Mouse (Mus musculus) spleen, embryonic (tissue): ENCODE results near the gene Shpk.

ENCODE experiments used
- CTCF ChIA-PET: fragments of 350-600 bp; sonication (Branson Sonifier 250); formaldehyde crosslinking; loops from one replicate; lab custom pipeline; 2022; lab: Charles Lee

The Shpk gene

DNA sequence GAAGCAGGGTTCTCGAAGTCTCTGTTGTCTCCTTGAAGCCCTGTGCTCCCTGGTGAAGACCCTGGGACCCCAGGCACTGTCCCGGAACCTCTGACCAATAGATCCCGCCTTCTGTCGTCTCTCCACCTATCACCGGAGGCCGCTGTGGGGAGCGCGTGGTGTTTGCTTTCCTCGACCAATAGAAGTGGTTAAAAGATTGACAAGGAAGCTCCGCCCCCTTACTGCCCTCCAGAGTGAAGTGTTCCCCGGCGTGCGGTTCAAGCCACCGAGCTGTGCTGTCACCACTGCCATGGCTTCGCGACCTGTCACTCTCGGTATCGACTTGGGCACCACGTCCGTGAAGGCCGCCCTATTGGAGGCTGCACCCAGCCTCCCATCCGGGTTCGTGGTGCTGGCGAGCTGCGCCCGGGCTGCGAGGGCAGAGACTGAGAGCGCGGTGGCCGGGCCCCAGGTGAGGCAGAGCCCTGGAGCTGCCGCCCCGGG, at the start of gene Shpk:
Gene Shpk, plus strand, starts transcription at position 231 of the 483 bp plus-strand sequence.
- CTCF ChIA-PET, result interaction anchor here (1.3 kb wide), 1 partner anchor 14 kb away, joined by 5 read pairs; no protein-coding TSS in a partner anchor

DNA sequence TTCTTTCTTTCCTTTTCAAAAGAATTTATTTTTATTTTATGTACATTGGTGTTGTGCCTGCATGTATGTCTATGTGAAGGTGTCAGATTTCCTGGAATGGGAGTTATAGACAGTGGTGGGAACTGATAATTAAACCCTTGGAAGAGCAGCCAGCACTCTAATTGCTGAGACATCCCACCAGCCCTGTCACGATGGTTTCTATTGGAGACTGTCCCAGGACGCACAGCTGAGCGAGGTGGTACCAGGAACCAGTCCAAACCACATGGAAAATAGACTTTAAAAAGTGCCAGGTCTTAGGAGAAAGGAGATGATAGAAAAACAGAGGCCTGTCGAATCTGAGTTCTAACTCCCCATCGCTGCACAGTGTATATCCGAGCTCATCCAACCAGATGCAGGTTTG, 44.2 kb upstream of the Shpk start:
- CTCF ChIA-PET, result no interaction called here

DNA sequence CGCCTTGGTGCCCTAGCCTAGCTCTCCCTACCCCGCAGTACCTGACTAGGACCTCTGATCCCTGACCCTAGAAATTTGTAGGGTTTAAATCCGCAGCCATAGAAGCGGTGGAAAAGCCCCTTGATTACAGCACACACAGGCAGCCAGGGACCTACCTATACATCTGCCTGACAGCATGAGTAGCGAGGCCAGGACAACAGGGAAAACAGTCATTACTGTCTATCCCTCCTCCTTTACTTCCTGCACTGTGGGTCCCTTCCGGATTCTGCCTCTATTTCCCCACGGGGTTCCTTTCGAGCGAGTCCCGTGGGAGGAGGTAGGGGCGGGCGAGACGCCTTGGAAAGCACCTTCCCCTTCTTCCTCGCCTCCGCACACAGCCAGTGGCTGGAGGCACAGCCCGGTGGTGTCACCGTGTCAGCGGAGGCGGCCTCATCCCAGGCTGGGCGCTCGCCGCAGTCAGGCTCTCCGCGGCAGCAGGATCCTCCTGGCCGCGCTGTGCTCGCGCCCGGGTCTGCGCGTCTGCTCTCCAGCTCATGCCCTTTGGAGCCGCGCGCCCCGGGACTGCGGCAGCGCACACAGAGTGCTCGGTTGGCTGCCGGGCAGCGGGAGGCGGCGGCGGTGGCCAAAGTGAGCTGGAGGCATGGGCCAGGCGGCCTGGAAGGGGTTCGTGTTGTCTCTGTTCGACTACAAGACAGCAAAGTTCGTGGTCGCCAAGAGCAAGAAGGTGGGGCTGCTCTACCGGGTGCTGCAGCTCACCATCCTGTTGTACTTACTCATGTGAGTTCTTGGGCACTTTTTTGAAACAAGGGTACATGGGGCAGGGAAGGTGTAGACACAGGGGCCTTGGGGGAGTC, 39.1 kb upstream of the Shpk start, which contains the start of gene P2rx5:
Gene P2rx5, plus strand, starts transcription at position 465 of the 854 bp plus-strand sequence.
- CTCF ChIA-PET, result interaction anchor here (0.7 kb wide), 1 partner anchor 60 kb away, joined by 5 read pairs; no protein-coding TSS in a partner anchor

DNA sequence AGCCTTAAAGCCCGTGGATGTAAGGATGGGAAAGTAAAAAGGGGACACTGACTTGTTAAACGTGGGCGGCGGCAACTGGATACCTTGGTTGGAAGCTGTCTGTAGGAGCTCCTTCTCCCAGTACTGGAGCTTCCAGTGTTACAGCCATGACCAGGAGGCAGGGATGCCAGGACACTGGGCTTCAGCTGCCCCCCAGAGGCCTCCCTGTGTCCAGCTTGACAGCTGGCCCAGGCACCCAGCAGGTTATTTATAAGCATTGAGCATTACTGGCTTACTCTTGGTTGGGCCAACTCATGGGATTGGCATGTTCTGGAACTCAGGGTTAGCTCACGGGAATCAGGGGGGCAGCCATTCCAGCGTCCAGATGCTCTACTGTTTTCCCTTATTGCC, 38.5 kb upstream of the Shpk start:
- CTCF ChIA-PET, result interaction anchor here (0.7 kb wide), 1 partner anchor 61 kb away, joined by 5 read pairs; no protein-coding TSS in a partner anchor

DNA sequence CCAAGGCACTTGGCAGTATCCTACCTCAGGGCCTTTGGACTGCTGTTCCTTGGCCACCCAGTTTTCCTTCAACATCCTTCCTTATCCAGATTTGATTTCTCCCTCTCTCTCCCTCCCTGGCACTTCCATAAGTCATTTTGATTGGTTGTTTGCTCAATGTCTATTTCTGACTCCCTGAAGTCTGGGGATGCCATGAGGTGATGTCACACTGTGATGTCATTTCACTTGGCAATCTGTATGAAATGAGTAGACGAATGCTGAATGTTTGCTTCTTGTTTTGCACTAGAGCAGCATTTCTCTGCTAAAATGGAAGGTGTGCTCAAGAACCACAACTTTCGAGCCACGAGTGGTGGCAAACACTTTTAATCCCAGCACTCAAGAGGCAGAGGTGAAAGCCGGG, 37.6 kb upstream of the Shpk start:
- CTCF ChIA-PET, result no interaction called here

DNA sequence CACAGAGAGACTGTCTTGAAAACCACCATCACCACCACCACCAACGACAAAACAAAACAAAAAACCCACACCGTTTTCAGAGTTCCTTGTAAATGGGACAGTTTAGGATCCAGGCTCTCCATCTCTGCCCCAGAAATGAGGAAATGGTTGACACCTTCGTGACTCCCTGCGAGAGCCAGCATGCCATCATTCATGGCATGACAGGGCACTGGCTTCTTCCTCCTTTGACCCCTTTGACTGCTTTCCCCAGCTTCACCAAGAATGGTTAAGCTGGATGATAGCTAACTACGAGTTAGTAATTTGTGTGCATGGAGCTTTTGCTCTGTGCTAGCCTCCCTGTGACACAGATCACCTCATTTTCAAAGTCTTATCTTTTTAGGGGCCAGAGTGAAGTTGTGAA, 37.0 kb upstream of the Shpk start:
- CTCF ChIA-PET, result no interaction called here

DNA sequence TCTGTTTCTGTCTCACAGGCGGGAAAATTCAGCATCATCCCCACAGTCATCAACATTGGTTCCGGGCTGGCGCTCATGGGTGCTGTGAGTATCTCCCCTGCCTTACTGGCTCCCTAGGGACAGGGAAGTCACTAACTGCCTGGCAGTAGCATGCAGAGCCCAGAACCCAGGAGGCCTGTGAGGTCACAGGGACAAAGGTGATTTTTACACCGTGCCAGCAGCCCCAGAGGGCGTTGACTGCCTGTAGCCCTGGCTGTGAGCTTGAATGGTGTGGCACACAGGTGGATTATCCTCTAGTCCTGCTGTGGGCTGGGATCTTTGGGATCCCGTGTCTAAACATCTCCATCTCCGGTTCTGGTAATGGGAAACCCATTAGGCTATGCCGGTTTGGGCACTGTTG, 31.2 kb upstream of the Shpk start:
- CTCF ChIA-PET, result no interaction called here

DNA sequence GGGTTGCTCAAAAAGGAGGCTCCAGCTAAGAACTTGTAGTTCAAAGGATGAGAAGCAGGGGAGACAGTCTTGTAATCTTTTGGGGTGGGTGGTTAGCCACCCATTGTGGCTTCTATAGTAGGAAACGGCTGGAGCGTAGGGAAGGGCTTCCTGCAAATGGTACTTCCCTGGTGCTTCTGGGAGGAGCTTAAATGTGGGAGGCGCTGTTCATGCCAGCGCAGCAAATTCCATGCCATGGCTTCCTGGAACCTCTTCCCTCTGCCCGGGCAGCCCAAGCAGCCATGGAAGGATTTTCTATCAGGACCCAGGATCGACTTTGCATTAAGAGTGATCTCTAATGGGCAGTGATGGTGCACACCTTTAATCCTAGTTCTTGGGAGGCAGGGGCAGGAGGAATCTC, 30.7 kb upstream of the Shpk start:
- CTCF ChIA-PET, result no interaction called here

DNA sequence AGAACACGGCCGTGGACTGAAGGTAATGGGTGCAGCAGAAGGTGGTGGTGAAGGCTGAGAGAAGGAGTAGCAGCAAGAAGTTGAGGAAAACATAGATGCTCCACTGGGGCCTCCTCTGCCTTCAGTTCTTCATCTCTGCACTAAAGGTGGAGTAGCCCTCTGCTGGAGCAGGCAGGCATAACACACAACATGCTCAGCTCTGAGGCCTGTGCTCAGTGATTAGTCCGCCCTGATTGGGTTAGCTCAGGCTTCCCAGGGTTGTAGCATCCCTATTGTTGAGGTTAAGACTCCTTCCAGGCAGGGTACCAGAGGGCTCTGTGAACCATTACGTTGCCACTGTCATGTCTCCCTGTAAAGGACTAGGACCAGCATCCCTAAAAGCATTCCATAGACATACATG, 30.0 kb upstream of the Shpk start:
- CTCF ChIA-PET, result no interaction called here

DNA sequence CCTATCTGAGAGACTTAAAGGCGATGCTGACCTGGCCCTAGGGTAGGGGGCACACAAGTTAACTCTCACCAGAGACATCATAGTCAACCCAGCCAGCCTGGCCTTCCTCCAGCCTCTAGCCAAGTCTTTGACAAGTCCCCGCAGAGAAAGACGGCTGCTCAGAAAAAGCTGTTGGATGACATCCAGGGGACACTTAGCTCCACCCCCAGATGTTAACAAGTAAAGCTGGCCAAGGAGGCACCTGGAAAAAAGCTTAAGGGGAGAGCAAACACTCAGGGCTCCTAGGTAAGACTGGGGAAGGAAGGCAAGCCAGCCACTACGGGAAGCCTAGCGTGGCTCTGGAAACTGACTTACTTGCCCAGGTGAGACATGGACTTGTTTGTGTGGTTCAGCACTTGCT, 27.1 kb upstream of the Shpk start:
- CTCF ChIA-PET, result no interaction called here

DNA sequence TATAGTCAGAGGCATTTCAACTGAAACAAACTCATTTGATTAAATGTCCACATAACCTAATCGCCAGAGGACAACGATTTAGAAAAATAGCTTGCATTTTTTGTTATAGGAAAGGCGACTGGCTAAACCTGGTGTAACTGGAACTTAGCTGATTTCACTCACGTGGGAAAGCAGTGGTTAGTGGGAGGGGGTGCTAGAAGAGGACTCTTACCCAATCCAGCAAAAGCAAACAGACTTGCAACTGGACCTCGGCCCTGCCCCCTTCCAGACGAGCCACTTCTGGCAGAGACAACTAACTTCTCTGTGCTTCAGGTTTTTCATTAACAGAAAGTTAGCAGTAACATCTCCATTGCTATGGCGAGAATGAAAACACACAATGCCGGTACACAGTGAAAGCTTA, 23.6 kb upstream of the Shpk start:
- CTCF ChIA-PET, result no interaction called here

DNA sequence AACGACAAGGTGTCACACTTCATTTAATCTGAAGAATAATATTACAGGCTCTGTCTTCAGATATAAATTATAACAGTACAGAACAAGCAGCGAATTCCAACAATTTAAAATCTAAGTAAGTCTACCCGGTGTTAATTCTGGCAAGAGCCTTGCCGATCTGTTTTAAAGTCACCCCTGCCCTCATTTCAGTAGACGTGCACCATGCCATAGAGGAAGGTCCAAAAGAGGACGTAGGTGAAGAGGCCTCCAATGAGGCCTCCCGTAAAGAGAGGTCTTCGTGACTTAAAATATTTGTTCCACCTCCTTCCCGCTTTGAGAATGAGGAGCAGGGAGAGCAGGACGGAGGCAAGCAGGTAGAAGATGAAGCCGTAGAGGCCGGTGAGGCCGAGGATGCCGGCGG, 23.1 kb upstream of the Shpk start:
- CTCF ChIA-PET, result no interaction called here

DNA sequence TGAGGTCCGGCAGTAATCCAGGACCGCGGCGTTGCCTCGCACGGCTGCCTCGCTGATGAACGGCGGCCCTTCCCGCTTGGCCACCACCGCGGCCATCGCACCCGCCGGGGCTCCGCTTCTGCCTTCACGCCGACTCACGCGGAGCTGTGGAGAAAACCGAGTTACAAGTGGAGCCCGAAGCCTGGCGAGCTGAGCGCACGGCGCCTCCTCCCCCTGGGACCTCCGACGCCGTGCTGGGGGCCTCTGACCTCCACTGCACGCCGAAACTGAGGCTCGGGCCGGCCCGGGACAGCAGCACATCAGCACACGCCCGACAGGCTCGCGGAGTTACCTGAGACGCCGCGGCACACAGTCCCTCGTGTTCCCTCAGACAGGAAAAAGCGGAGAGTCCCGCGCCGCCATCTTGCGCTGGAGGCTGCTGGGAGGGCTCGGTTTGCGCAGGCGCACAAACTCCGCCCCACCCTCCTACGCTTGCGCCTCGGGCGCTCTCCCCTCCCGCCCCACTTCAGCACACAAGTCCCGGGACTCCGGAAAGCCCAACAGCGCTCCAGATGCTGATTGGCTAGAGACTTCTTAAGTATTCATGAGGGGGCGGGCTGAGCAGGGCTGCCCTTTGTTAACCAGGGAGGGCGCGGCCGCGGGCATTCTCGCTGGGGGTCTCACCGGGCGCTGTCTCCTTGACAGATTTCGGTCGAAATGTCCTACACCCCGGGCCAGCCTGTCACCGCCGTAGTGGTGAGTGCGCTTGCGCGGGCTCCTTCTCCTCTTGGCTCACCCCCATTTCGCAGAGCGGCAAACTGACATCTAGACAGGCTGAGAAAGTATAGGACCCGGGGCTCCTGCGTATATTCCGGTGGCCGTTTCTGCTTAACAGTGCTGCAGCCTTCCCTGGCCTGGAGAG, 22.4 kb upstream of the Shpk start, which contains the start of the genes Emc6 and Tax1bp3:
Gene Emc6, minus strand, starts transcription at position 430 of the 901 bp plus-strand sequence.
Gene Tax1bp3, plus strand, starts transcription at position 476 of the 901 bp plus-strand sequence.
- CTCF ChIA-PET, result no interaction called here

DNA sequence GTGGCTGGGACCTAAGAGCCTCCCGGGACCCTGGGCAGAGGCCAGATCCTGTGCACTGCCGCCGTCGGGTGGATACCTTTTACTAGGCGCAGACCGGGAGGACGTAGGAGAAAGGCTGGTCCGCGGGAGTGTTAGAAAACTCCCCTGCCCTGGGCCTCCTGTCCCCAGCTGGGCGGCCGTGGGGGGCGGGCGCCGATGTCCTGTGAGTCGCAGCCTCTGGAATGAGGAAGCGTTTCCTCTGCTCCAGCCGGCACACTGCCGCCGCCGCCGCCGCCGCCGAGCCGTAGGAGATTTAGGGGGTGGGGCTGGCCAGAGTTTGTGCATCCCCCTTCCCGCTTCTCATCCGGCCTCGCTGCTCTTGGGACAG, 21.8 kb upstream of the Shpk start:
- CTCF ChIA-PET, result no interaction called here

DNA sequence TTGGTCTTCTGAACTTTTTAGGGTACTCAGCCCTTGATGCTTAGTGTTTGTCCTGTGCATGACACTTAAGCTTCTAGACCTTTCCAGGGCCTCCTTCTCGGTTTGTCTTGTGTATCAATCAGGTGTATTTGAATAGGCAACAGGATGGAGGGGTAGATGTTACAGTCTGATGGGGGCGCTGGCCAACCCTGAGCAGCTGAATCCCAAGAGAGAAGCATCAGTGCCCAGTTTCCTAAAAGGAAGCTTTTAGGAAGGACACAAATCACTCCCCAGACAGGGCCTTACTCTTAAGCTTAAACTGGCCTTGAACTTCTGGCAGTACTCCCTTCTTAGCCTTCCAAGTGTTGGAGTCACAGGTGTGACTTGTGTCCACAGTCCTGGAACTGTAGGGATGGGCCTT, 21.4 kb upstream of the Shpk start:
- CTCF ChIA-PET, result no interaction called here

DNA sequence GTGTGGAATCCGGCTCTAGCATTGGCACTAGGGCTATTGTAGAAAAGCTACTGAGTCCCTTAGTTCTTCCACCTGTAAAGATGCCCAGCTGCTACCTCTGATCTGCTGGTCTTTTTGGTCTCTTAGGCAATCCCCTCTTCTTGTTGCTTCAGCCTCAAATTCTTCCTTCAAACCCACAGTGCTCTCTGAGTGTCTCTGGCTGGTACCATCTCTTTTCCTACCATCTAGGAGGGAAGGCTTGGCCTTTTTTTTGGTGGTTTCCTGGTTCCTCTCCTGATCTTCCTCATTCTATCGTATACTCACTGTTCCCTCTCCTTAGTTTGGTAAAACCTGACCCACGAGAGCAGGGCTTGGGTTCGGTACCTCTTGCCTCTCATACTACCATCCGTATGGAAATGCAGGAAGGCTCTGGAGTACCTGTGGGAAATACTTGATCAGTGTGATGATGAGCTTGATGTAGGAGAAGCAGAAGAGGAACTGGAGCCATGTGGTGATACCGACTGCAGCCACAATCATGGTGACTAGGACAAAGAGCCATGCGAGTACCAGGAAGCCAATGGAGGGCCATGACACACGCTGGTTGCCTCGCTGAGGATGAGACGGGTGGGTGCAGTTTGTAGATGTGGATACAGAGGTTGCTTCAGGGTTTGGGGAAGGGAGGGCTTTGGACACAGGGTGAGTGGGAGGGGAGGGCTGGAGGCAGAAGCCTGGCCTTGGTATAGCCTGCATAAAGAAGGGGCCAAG, 13.2 kb upstream of the Shpk start:
- CTCF ChIA-PET, result interaction anchor here (1.9 kb wide), 1 partner anchor 13 kb away, joined by 5 read pairs; the partner anchor contains the start of genes Ctns and Shpk

DNA sequence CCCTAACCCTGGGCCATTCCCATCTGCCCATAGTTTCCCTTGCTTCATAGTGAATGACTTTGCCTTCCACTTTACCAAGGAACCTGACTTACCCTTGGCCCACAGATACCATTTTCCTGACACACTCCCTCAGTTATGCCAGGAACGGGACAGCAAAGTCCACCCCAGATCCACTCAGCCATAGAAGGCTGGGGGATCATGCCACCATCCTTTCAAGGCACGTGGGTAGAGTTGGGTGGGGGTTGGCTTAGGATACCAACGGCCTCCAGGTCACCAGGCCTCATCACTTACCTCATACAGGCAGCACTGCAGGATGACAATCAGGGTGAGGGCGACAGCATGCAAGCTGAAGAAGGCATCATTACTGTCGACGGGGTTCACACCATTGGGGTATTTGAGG, 12.0 kb upstream of the Shpk start:
- CTCF ChIA-PET, result no interaction called here

DNA sequence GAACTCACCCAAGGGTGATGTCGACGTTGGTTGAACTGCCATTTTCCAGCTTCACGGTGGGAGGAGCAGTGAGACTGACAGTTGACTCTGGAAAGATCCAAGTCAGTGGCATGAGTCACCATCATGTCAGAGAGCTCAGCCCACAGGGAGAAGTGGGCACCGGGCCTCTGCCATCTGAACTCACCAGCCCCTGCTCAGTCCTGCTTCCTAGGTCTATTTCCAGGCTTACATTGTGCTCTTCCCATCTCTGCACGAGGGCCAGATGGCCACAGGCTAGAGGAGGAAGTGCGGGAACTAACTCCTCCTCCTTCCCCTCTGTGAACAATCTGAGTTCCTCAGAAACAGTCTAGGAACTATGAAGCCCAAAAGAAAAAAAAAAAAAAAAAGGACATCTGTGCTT, 6.2 kb upstream of the Shpk start:
- CTCF ChIA-PET, result no interaction called here

DNA sequence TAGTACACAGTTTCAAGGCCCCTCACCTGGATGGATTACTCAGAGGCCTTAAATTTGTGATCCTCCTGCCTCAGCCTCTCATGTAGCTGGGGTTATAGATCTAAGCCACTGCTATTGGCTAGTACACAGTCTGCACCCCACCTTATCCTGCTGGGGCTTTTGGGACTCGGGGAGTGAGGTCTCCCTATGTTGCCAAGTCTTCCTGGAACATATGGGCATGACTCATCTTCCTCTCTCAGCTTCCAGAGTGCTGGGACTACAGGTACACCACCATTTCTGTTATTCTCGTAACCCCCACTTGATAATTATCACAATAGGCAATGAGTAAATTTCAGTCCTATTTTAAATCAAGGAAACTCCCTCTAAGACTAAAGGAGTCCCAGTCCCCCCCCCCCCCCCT, 4.8 kb upstream of the Shpk start:
- CTCF ChIA-PET, result interaction anchor here (0.6 kb wide), 1 partner anchor 10 kb away, joined by 3 read pairs; no protein-coding TSS in a partner anchor

DNA sequence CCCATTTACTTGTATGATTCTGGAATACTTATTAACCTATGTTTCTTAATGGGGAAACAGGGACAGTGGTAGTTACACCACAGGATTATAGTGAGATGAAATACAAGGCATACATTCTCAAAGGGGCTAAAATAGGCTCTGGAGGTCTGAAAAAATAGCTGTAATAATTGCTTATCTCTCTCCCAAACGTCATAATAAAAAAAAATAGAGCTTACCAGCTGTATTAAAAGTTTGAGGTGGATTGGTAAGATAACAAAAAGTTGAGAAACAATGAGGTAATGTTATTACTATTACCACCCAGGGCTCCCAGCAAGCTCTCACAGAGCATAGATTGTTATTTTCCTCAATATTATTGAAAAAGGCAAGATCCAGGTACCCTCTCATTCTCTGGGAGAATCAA, 1.1 kb upstream of the Shpk start:
- CTCF ChIA-PET, result interaction anchor here (1.3 kb wide), 1 partner anchor 13 kb away, joined by 5 read pairs; no protein-coding TSS in a partner anchor

DNA sequence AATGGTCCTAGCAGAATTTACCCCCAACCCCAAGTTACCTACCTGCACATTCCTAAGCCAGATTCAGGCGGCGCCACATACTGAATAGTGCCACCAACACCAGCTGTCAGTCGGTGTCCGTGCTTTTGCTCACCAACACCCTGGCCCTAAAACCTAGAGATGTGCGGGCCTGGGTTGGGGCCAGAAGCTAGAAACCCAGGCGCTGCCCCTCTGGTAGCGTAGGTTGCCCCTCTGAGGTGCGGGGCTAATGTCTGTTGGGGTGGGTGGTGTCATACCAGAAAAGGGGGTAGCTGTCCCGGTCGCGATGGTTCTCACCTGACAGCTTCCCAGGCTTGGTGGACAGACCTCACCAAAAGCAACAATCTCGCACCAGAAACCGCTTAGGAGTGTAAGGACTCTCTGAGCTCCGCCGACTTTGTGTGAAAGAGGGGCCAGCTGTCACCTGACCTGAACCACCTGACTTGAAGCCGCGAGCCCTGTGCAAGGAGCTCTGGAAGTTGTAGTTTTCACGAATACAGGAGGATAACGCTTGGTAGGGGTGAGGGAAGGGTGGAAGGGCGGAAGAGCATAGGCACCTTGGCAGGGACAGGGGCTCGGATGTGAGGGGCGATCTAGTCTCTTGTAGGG, 544 bp upstream of the Shpk start, which contains the start of gene Ctns:
Gene Ctns, minus strand, starts transcription at position 440 of the 627 bp plus-strand sequence.
- CTCF ChIA-PET, result interaction anchor here (1.3 kb wide), 1 partner anchor 14 kb away, joined by 5 read pairs; no protein-coding TSS in a partner anchor
